Mouse (Mus musculus) intestine, embryonic 14.5 days (tissue): ENCODE data around the gene Myadm. TPM values are rescaled to one million over a fixed set of nuclear protein-coding genes. Genes with fewer than 3 reads are reported as not detected.
A peak's percentile ranks its signal among the peaks of the same experiment; 100 is the strongest.
"Not testable (repeated sequence)": the region's sequence is repeated elsewhere in the genome, so short reads cannot be mapped to it uniquely, and the experiment has no call there.

Experiments
- ATAC-seq: fragments of 200-750 bp; cut with Nextera tagmentation; replicated peaks from 2 replicates; pipeline ENCODE4 v1.8.0; 2017; ENCODE audit warnings: low read depth, moderate number of reproducible peaks, moderate TSS enrichment, moderate library complexity; ENCODE audit not compliant: low FRiP score, low TSS enrichment
- DNase-seq: peaks from one replicate; pipeline ENCODE4 v3.0.0-alpha.2; 2018; ENCODE audit warnings: low spot score
- H3K27ac ChIP-seq: fragments of 300-500 bp; sonication (generic); 2 replicates; pipeline ENCODE4 v1.5.1; 2014; ENCODE audit warnings: low read depth, mild to moderate bottlenecking, control low read depth
- H3K27me3 ChIP-seq: fragments of 300-500 bp; sonication (generic); replicated peaks from 2 replicates; pipeline ENCODE4 v1.6.1; 2014; ENCODE audit warnings: low read length, control low read depth; ENCODE audit not compliant: control insufficient read depth, insufficient read depth
- H3K36me3 ChIP-seq: fragments of 300-500 bp; sonication (generic); 2 replicates; pipeline ENCODE4 v1.6.1; 2014; ENCODE audit warnings: low read length, control low read depth; ENCODE audit not compliant: control insufficient read depth, insufficient read depth
- H3K4me1 ChIP-seq: fragments of 300-500 bp; sonication (generic); replicated peaks from 2 replicates; pipeline ENCODE4 v1.6.1; 2014; ENCODE audit warnings: low read length, control low read depth, mixed read lengths; ENCODE audit not compliant: control insufficient read depth, insufficient read depth
- H3K4me2 ChIP-seq: fragments of 300-500 bp; sonication (generic); 2 replicates; pipeline ENCODE4 v1.6.1; 2014; ENCODE audit warnings: low read length
- H3K4me3 ChIP-seq: fragments of 300-500 bp; sonication (generic); 2 replicates; pipeline ENCODE4 v1.5.1; 2014; ENCODE audit warnings: low read depth, low read length, control low read depth, mixed read lengths
- H3K9ac ChIP-seq: fragments of 300-500 bp; sonication (generic); 2 replicates; pipeline ENCODE4 v1.6.1; 2014; ENCODE audit warnings: mild to moderate bottlenecking, low read length
- H3K9me3 ChIP-seq: fragments of 300-500 bp; sonication (generic); 2 replicates; pipeline ENCODE4 v1.6.1; 2016; ENCODE audit warnings: low read length, control low read depth; ENCODE audit not compliant: control insufficient read depth
- WGBS: fragments of 180-500 bp; shearing (Covaris S2); extraction: QIAGEN DNeasy Blood & Tissue Kit; methylation state at CpG from one replicate; pipeline ENCODE4 v1.1.7; 2014; 5-methylcytosine and 5-hydroxymethylcytosine counted together
- polyA plus RNA-seq: library from polyadenylated mRNA; unstranded; fragments of >200 nt; fragmentation: Nextera tagmentation; extraction: Ambion mirVana; gene quantifications from 2 replicates; pipeline ENCODE4 v1.2.1, GENCODE M21; 2014

Gene Myadm
- polyA plus RNA-seq, 1 experiment from 2014 or later, result 182 TPM

DNA sequence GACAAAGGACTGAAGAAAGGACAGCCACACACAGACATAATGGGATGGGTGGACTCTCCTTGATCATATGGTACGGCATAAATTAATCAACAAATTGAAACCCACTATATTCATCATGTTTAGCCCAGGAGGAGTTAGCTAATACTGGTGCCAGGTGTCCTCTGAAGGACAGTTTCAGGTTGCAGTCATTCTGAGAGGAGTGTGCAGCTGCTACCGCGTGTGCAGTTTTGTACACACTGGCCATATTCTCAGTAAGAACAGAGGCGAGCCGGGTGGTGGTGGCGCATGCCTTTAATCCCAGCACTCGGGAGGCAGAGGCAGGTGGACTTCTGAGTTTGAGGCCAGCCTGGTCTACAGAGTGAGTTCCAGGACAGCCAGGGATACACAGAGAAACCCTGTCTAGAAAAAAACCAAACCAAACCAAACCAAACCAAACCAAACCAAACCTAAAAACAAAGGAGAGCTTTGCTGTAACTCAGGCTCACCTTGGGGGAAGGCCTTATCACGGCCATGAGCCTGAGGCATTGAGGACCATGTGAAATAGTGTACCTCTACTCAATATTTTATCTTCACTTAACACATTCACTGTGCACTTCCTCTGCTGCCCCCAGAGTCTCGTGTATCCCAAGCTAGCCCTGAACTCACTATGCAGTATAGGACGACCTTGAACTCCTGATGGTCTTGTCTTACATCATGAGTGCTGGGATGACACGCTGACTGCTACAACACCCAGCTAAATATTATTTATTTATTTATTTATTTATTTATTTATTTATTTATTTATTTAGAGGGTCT lies 5.6 kb upstream of the Myadm start:
- 84% methylated on average over 11 of the region's 11 CpGs for WGBS
- Histone ChIP-seq H3K36me3 (no peaks in the 10 kb centered on the region), H3K4me2 (no peak overlapping the region), H3K27me3 (no peaks in the 10 kb centered on the region), H3K4me1 (no peaks in the 10 kb centered on the region; the same call in 1 of the 2 replicates), H3K9ac (no peak overlapping the region), H3K27ac (no peak overlapping the region), H3K9me3 (no peaks in the 10 kb centered on the region), H3K4me3 (no peak overlapping the region)
- DNase-seq (no peak), ATAC-seq (no peak)

- H3K27ac ChIP-seq, result no peak overlapping the region
- no peak overlapping the region for H3K4me2 ChIP-seq
- 79% methylated on average over 10 of the region's 10 CpGs for WGBS
- H3K27me3 ChIP-seq, result no peaks in the 10 kb centered on the region
- no peak for DNase-seq
- no peaks in the 10 kb centered on the region for H3K9me3 ChIP-seq
- no peaks in the 10 kb centered on the region for H3K36me3 ChIP-seq
- ATAC-seq, result no peak
- no peaks in the 10 kb centered on the region; the same call in 1 of the 2 replicates for H3K4me1 ChIP-seq
- no peak overlapping the region for H3K4me3 ChIP-seq
- no peak overlapping the region for H3K9ac ChIP-seq
These were observed 4.3 kb upstream of the Myadm start for GRCm38 (mm10) chr7:3284604-3285003.

DNA sequence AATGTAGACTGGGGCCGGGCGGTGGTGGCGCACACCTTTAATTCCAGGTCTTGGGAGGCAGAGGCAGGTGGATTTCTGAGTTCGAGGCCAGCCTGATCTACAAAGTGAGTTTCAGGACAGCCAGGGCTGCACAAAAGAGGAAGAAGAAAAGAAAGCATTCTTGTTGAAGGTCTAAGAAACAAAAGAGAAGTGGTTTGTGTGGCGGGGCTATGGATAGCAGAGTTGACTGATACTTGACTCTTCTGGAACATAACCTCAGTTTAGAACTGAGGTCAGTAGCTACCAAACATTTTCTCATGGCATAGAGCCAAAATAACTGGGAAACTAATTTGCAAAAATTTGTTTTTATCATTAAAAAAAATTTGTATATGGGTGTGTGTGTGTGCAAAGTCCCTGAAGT lies 2.8 kb upstream of the Myadm start:
- DNase-seq (no peak), ATAC-seq (no peak)
- Histone ChIP-seq H3K27ac (no peak overlapping the region), H3K4me2 (no peak overlapping the region), H3K4me1 (no peaks in the 10 kb centered on the region; the same call in 1 of the 2 replicates), H3K4me3 (no peak overlapping the region), H3K9me3 (no peaks in the 10 kb centered on the region), H3K36me3 (no peaks in the 10 kb centered on the region), H3K27me3 (no peaks in the 10 kb centered on the region), H3K9ac (no peak overlapping the region)
- 96% methylated on average over 5 of the region's 5 CpGs for WGBS

DNA sequence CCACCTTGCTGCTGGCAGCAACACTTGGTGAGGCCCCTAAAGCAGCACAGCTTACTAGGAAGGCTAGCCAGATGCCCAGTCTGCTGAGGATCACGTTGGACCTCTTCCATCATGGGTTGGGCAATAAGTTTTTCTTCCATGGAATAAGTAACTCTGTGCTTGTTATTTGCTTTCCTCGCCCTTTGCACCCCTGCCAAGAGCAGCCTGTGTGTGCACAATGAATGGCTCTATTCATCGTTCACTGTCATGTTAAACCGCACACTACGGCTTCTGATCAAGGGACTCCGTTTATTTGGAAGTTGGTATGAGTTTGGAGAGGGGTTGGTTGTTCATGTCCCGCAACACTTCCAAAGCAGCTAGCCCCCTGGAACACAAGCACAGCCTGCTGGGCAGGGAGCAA lies 1.7 kb upstream of the Myadm start:
- 57% methylated on average over 7 of the region's 7 CpGs for WGBS
- no peak overlapping the region for H3K4me3 ChIP-seq
- H3K9ac ChIP-seq, result no peak overlapping the region
- ATAC-seq, result no peak
- H3K4me2 ChIP-seq, result no peak overlapping the region
- no peaks in the 10 kb centered on the region for H3K27me3 ChIP-seq
- peak overlapping the region; percentile 52; the same call in 1 of the 2 replicates for H3K27ac ChIP-seq
- peaks cover 9% of the 10 kb centered on the region; the same call in 1 of the 2 replicates for H3K4me1 ChIP-seq
- DNase-seq, result peak; percentile 57
- no peaks in the 10 kb centered on the region for H3K36me3 ChIP-seq
- H3K9me3 ChIP-seq, result no peaks in the 10 kb centered on the region

GRCm38 (mm10) chr7:3290257-3291033 lies 1.6 kb downstream of the Myadm start:
- Histone ChIP-seq H3K36me3 (peaks cover 13% of the 10 kb centered on the region; the same call in 1 of the 2 replicates), H3K4me2 (peak overlapping the region; percentile 75), H3K9me3 (no peaks in the 10 kb centered on the region), H3K4me1 (peaks cover 23% of the 10 kb centered on the region), H3K4me3 (peak overlapping the region; percentile 57), H3K27ac (peak overlapping the region; percentile 98), H3K9ac (peak overlapping the region; percentile 72), H3K27me3 (no peaks in the 10 kb centered on the region)
- 2% methylated on average over 18 of the region's 18 CpGs for WGBS
- peak; percentile 98 for DNase-seq
- ATAC-seq, result peak; percentile 79

DNA sequence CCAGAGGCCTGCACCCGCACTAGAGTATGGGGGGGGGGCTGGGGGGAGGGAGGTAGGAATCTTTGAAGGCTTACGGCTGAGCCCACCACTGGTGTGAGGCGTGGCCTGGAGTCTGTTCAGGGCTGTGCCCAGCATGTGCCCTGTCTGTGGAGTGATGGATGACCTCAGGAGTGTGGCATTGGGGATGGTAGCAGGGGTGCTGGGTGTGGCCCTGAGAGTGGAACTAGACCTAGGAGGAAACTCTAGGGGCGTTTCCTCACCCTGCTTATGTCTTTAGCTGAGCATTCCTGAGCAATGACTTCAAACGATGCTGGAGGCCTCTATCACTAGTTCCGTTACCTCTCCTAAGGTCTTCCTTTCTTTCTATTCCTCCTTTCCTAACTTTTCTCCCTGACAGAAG lies 2.3 kb downstream of the Myadm start:
- H3K4me2 ChIP-seq, result peak overlapping the region; percentile 75
- H3K9me3 ChIP-seq, result no peaks in the 10 kb centered on the region
- no peaks in the 10 kb centered on the region for H3K27me3 ChIP-seq
- peaks cover 19% of the 10 kb centered on the region for H3K36me3 ChIP-seq
- peaks cover 27% of the 10 kb centered on the region for H3K4me1 ChIP-seq
- H3K27ac ChIP-seq, result peak overlapping the region; percentile 98
- H3K4me3 ChIP-seq, result peak overlapping the region; percentile 57
- no peak; the same call in 1 of the 2 replicates for ATAC-seq
- peak; percentile 70 for DNase-seq
- WGBS, result 18% methylated on average over 6 of the region's 6 CpGs
- peak overlapping the region; percentile 72 for H3K9ac ChIP-seq

DNA sequence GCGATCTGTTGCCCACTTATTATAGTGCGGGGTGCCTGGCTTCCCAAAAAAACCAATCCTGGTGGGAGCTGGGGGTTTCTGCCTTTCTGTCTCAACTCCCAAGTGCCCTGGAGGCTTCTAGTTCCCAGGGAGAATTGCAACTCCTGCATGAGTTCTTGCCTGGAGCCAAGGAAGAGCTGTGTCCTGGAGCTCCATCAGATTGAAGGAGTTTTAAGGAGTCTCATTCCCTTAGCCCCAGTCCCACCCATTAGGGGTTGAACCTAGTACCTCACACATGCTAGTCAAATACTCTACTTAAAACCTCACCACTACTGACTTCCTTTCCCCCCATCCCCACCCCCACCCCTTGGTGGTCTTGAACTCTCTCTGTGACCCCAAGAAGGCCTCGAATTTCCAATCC lies 2.9 kb downstream of the Myadm start:
- Histone ChIP-seq H3K36me3 (peaks cover 25% of the 10 kb centered on the region), H3K27me3 (no peaks in the 10 kb centered on the region), H3K4me3 (peak overlapping the region; percentile 57), H3K9me3 (no peaks in the 10 kb centered on the region), H3K4me2 (peak overlapping the region; percentile 75), H3K9ac (peak overlapping the region; percentile 72), H3K27ac (peak overlapping the region; percentile 98), H3K4me1 (peaks cover 32% of the 10 kb centered on the region)
- WGBS, result 56% methylated on average over 3 of the region's 3 CpGs
- ATAC-seq (no peak), DNase-seq (no peak)

DNA sequence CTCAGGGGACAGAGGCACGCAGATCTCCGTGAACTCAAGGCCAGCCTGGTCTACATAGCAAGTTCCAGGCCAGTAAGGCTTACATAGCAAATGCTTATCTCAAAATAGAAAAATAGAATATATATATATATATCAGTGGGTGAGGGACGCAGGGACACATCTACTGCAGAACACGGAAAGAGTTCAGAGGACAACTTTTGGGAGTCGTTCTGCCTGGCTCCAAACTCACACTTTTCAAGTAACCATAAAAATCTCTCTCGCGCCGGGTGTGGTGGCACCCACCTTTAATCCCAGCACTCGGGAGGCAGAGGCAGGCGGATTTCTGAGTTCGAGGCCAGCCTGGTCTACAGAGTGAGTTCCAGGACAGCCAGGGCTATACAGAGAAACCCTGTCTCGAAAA lies 3.4 kb downstream of the Myadm start:
- not testable (repeated sequence) for H3K9me3 ChIP-seq, H3K27me3 ChIP-seq, ATAC-seq
- Histone ChIP-seq H3K27ac (peak overlapping the region; percentile 98), H3K36me3 (peaks cover 30% of the 10 kb centered on the region), H3K9ac (peak overlapping the region; percentile 72), H3K4me2 (peak overlapping the region; percentile 75), H3K4me1 (peaks cover 32% of the 10 kb centered on the region), H3K4me3 (peak overlapping the region; percentile 57)
- 61% methylated on average over 11 of the region's 12 CpGs for WGBS
- peak; percentile 60 for DNase-seq
